Mouse (Mus musculus): ENCODE measurements around the gene Uqcrc2.

The Uqcrc2 gene

DNA sequence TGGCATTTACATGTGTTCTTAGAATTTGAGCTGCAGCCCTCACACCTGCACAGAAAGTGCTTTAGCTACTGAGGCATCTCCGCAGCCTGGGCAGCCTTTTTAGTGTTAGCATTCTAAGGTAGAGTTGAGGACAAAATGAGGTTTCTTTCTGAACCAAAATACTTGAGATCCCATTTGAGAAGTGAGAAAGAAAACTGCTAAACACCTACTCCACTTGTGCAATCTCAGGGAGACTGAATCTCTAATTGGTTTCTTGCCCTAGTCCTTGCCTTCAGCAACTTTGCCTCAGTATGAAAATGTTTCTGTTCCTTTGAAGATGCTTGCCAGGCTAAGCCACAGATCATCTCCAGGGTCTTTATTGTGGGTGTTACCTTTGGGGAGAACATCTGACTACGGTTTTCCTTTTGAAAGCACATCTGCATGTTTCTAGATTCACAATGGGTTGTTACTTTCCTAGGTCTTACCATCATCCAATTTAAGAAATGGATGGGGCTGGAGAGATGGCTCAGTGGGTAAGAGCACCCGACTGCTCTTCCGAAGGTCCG lies 58.9 kb downstream of the Uqcrc2 start:
- DNase-seq: no peak

DNA sequence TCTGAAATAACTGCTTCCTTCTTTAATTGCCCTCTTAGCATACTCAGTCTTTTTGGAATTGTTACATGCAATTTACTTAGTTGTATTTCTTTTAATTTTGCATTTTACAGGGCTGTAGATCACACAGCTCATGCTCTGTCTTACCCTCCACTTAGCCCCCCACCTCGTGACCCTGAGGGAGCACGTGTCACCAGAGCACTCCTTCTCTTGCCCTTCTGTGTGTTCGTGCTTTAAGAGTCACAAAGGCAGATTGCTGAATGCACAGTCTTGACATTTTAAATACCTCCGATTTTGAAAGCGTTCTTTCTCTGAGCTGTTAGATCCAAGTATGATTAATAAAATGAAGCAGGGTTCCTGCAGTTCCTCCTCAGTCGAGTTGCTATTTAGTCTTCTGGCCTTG lies 60.2 kb downstream of the Uqcrc2 start:
- no peak for DNase-seq

DNA sequence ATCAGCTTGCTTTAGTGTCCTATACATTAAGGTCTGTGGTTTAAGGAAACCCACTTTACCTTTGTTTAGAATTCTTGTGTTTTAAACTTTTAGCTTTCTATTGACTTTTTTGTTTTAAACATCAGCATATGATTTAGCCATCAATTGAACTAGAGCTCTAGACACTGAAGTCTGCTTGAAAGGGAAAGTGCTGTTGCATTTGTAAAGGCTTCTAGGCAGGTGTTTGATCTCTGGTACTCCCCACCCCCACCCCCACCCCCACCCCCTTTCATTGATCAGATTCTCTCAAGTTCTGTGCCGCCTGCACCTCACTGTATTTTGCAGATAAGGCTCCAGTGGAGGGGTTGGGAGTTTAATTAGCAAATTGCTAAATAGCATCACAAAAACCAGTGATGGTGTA lies 60.7 kb downstream of the Uqcrc2 start:
- DNase-seq: no peak

DNA sequence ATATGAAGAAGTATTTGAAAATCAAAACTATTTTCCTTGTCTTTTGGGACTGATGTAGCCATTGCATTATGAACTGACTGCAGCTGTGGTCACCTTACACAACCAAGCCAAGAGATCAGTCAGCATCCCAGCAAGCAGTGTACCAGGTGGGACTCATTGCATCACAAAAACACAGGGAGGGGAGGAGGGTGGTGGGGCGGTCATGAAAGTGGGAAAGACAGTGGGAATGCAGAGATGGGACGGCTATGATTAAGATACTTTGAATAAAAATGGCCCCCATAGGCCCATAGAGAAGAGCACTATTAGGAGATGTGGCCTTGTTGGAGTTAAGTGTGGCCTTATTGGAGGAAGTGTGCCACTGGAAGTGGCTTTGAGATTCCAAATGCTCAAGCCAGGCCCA lies 61.4 kb downstream of the Uqcrc2 start:
- no peak for DNase-seq

DNA sequence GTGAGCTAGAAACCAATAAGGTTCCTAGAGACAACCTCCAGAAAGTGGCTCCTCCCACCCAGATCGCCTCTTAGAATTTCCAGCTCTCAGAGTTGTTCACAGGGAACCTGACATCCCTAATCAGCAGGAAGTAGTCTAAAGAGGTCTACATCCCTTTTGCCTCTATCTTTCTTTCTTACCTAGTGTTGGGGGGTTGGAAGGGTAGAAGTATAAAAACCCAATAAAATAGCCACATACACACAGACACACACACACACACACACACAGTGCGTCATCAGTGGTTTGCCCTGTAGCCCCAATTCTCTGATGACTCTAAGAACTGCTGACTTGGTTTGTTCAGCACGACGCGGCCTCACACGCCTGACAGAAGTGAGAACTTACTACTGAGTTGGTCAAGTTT lies 64.6 kb downstream of the Uqcrc2 start:
- no peak for DNase-seq

DNA sequence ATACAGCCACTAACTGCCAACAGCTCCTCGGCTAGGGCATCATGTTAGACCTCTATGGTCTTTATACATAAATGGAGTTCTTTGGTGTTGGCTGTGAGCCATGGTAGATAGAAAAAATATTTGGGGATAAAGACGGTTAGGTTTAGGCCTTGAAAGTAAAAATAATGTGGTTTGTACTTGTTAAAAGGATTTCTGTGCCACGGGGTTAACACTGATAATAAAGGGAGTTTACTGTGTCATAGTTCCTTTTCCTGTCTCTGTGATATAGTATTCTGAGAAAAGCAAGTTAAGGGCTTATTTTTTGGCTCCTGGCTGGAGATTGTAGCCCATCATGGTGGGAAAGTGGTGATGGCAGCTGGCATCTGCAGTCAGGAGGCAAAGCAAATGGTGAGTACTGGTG lies 68.9 kb downstream of the Uqcrc2 start:
- no peak for DNase-seq
